Mouse (Mus musculus) Patski (cell line): ENCODE results near the gene Togaram2. TPM values are rescaled to one million over a fixed set of nuclear protein-coding genes. Genes with fewer than 3 reads are reported as not detected.

Source experiments
- ATAC-seq: fragments of 100-300 bp; one replicate; pipeline ENCODE4 v1.8.0; 2021
- CTCF ChIA-PET: fragments of 350-600 bp; sonication (Branson Sonifier 250); formaldehyde crosslinking; loops from one replicate; lab custom pipeline; 2022; ENCODE audit warnings: inconsistent platforms; lab: Charles Lee
- POLR2A ChIA-PET: fragments of 350-600 bp; sonication (Branson Sonifier 250); formaldehyde crosslinking; loops from one replicate; lab custom pipeline; 2022; ENCODE audit warnings: antibody characterized with exemption, inconsistent platforms; lab: Charles Lee
- DNase-seq: peaks from one replicate; pipeline ENCODE4 v3.0.0-alpha.2; 2011; ENCODE audit warnings: low read depth, low spot score
- H3K27me3 ChIP-seq: fragments of 371-371 bp; one replicate; pipeline ENCODE4 v1.5.1; 2021
- CTCF ChIP-seq: fragments of 100-300 bp; IDR thresholded peaks from one replicate; pipeline ENCODE4 v1.5.1; 2021
- in situ Hi-C: fragments of 300-500 bp; cut with MboI; formaldehyde crosslinking; loops from 3 replicates; pipeline ENCODE4 v1.11.1; 2018; ENCODE audit warnings: low pct_unique_long_range_greater_than_20kb, mixed read lengths
- polyA plus RNA-seq: library from polyadenylated mRNA; unstranded; gene quantifications from one replicate; pipeline ENCODE4 v1.2.3, GENCODE M21; 2021

The Togaram2 gene
- polyA plus RNA-seq, 1 experiment from 2014 or later, result 1.8 TPM

DNA sequence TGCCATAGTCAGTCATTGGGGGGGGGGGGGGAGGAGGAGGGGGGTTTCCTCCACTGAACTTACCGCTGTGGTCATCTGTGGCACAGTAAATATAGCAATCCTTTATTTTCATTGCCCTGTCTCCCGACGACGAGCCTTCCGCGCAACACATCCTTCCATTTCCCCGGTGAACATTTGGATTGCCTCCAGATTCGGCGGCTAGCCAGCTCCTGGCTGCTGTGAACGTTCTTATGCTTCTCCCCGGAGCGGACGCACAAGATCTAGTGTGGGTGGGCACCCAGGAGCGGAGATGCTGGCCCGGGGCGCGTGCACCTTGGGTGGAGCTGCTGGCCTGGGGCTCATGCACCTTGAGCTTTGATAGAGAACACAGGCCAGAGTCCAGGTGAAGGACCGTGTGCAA, 1.8 kb downstream of the Togaram2 start:
- no peak for TF ChIP-seq CTCF
- CTCF ChIA-PET, result no interaction called here
- H3K27me3 ChIP-seq, result no peaks in the 10 kb centered on the region
- ATAC-seq, result no peak
- POLR2A ChIA-PET, result no interaction called here
- no peak for DNase-seq
- in situ Hi-C loops, result loop anchor here (25.0 kb wide), 1 partner anchor 562 kb away; no protein-coding TSS in a partner anchor

DNA sequence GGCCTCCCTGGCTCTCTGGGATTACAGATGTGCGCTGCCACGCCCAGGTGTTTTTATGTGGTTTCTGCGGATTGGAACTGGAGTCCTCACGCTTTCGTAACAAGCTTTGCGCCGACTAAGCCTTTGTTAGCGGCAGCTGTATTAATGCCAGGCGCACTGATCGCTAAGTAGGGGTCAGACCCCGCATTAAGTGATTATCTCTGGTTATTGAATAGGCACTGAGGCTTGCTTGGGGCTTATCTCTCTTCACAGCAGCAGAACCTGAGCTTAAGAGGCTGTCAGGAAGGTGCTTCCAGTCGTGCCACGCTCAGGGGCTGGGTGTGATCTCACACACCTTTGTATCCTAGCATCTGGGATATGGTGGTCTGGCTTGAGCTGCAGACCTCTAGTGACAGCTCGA, 8.6 kb downstream of the Togaram2 start:
- ATAC-seq, result no peak
- in situ Hi-C loops, result no loop called here
- DNase-seq, result no peak
- H3K27me3 ChIP-seq, result no peaks in the 10 kb centered on the region
- TF ChIP-seq CTCF, result no peak
- ChIA-PET POLR2A (interaction anchor here (0.5 kb wide), 1 partner anchor 102 kb away, joined by 3 read pairs; no protein-coding TSS in a partner anchor), CTCF (interaction anchor here (1.6 kb wide), 1 partner anchor 10 kb away, joined by 8 read pairs; no protein-coding TSS in a partner anchor)

GRCm38 (mm10) chr17:71682379-71682778, 9.3 kb downstream of the Togaram2 start:
- H3K27me3 ChIP-seq, result no peaks in the 10 kb centered on the region
- ATAC-seq (no peak), DNase-seq (no peak)
- no peak for TF ChIP-seq CTCF
- in situ Hi-C loops, result no loop called here
- POLR2A ChIA-PET, result interaction anchor here (0.5 to 0.6 kb wide), 2 partner anchors 9 to 101 kb away, joined by 3 read pairs; no protein-coding TSS in a partner anchor
- CTCF ChIA-PET, result interaction anchor here (1.6 to 1.7 kb wide), 2 partner anchors 11 kb away, joined by 5 to 8 read pairs; no protein-coding TSS in a partner anchor

DNA sequence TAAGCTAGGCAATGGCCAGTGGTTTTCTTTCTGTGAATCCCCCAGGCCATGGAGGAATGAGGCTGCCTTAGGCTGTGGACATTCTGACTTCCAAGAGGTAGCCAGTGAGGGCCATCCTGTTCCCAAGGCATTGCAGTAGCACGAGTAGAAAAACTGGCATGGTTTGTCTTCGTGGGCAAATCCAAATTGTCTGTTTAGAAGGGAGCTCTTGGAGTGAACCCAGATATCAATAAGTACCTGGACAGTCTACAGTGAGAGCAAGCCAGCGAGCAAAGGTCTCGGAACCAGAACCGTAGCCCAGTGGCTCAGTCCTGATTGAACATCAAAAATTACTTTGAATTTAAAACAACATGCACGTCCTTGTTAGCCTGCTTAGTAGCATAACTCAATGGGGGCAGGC, 10.2 kb downstream of the Togaram2 start:
- ATAC-seq, result no peak
- in situ Hi-C loops, result no loop called here
- POLR2A ChIA-PET, result no interaction called here
- no peak for DNase-seq
- CTCF ChIA-PET, result interaction anchor here (1.7 kb wide), 1 partner anchor 12 kb away, joined by 5 read pairs; no protein-coding TSS in a partner anchor
- no peaks in the 10 kb centered on the region for H3K27me3 ChIP-seq
- TF ChIP-seq CTCF, result no peak

- CTCF ChIA-PET, result interaction anchor here (0.8 to 1.7 kb wide), 2 partner anchors 11 to 13 kb away, joined by 3 to 5 read pairs; partner anchors contain the start of gene Togaram2
- ATAC-seq, result peak; percentile 22
- POLR2A ChIA-PET, result no interaction called here
- peak; percentile 17 for DNase-seq
- no peak for TF ChIP-seq CTCF
- no peaks in the 10 kb centered on the region for H3K27me3 ChIP-seq
- in situ Hi-C loops, result no loop called here
Observed at GRCm38 (mm10) chr17:71684103-71684608, 11.1 kb downstream of the Togaram2 start.

- ChIA-PET CTCF (no interaction called here), POLR2A (no interaction called here)
- no peak for TF ChIP-seq CTCF
- no peak for DNase-seq
- ATAC-seq, result no peak
- in situ Hi-C loops, result no loop called here
- H3K27me3 ChIP-seq, result no peaks in the 10 kb centered on the region
Observed at GRCm38 (mm10) chr17:71687436-71687835, 14.4 kb downstream of the Togaram2 start.

GRCm38 (mm10) chr17:71689903-71690302, 16.8 kb downstream of the Togaram2 start:
- POLR2A ChIA-PET, result interaction anchor here (0.7 kb wide), 1 partner anchor 127 kb away, joined by 4 read pairs; no protein-coding TSS in a partner anchor
- DNase-seq (no peak), ATAC-seq (no peak)
- no peaks in the 10 kb centered on the region for H3K27me3 ChIP-seq
- in situ Hi-C loops, result no loop called here
- CTCF ChIA-PET, result interaction anchor here (1.2 to 1.7 kb wide), 2 partner anchors 14 to 19 kb away, joined by 4 to 6 read pairs; no protein-coding TSS in a partner anchor
- TF ChIP-seq CTCF, result no peak

DNA sequence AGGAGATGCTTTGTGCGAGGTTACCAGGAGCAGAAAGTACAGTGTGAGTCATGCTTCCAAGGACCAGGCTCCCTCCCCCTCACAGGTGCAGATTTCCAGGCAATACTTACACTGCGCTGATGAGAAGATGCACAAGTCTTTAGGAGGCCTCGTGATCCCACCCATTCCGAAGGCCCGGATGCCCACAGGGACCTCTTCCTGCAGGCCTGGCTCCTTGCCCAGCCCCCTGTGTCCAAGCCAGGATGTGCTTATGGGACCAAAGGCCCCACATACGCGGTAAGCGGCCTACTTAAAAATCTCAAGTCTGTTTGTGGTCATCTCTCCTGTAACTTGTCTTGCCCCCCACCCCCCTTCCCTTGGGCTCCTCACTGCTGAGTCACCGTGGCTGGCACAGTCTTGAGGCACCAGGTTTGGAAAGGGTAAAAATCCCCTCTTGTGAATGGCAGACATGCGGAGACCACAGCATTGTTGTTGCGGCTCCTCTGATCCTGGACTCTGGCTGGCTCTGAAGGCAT, 18.4 kb downstream of the Togaram2 start:
- DNase-seq (peak; percentile 73), ATAC-seq (peak; percentile 74)
- in situ Hi-C loops, result no loop called here
- TF ChIP-seq CTCF, result no peak
- ChIA-PET POLR2A (interaction anchor here (0.7 kb wide), 2 partner anchors 9 to 139 kb away, joined by 3 read pairs; no protein-coding TSS in a partner anchor), CTCF (interaction anchor here (1.7 kb wide), 1 partner anchor 20 kb away, joined by 6 read pairs; no protein-coding TSS in a partner anchor)
- no peaks in the 10 kb centered on the region for H3K27me3 ChIP-seq

DNA sequence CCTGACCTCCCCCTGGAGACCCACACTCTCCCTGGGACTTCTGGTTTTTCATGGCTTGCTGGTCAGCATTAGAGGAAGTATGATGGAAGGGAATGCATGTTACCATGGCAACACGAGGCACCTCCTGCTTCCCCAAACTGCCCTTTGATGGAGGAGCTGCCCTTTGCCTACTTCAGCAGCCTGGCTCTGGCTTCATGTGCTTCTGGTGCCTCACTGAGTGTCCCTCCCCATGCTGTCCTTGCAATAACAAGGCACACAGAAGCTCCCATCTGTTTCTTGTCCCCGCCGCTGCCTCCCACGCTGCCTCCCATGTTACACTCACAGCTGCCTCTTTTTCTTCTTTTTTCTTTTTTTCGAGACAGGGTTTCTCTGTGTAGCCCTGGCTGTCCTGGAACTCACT, 20.3 kb downstream of the Togaram2 start:
- DNase-seq, result no peak
- in situ Hi-C loops, result no loop called here
- POLR2A ChIA-PET, result no interaction called here
- H3K27me3 ChIP-seq, result no peaks in the 10 kb centered on the region
- TF ChIP-seq CTCF, result no peak
- CTCF ChIA-PET, result interaction anchor here (1.4 to 1.5 kb wide), 2 partner anchors 12 kb away, joined by 3 to 5 read pairs; no protein-coding TSS in a partner anchor
- ATAC-seq, result no peak

DNA sequence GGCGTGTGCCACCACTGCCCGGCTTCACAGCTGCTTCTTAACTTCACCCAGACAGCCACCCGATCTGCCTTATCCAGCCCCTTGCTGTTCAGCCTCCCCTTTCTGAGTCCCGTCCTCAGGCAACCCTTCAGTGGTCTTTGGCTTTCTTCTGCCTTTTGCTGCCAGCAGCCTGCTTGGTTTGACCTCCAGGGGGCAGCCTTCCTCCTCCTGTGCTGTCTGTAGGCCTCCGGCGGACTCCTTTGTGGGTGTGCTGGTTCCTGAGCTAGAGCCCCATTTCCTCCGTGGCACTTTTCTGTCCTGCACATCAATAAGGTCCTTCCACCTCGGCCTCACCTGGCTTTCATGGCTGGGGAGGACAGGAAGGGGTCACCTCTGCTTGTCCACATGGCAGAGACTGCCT, 20.7 kb downstream of the Togaram2 start:
- no peak for TF ChIP-seq CTCF
- no peaks in the 10 kb centered on the region for H3K27me3 ChIP-seq
- ATAC-seq (no peak), DNase-seq (no peak)
- in situ Hi-C loops, result no loop called here
- CTCF ChIA-PET, result interaction anchor here (1.3 to 1.5 kb wide), 4 partner anchors 11 to 31 kb away, joined by 3 to 5 read pairs (median 4); no protein-coding TSS in a partner anchor
- POLR2A ChIA-PET, result no interaction called here

DNA sequence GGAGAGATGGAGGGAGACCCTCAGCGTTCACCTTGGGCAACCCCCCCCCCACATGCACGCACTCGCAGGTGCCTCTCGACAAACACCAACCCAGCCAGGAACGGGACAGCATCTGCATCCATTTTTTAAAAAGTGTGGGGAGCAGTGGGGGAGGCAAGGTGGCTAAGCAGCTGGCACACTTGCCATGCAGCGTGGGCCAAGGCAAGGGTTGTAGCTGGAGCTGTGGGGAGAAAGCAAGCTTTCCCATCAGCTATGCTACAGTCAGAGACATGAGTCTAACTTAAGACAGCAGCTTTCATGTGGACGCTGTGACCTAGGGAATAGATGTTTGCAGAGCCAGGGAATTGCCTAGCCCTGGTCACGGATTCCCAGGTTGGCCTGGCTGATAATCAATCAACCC, 22.1 kb downstream of the Togaram2 start:
- TF ChIP-seq CTCF, result no peak
- ChIA-PET POLR2A (interaction anchor here (0.5 to 0.7 kb wide), 2 partner anchors 176 to 234 kb away, joined by 3 read pairs; no protein-coding TSS in a partner anchor), CTCF (interaction anchor here (1.2 to 1.4 kb wide), 4 partner anchors 18 to 27 kb away, joined by 3 to 5 read pairs (median 4); partner anchors contain the start of gene Togaram2)

More for the DNA sequence above, 22.1 kb downstream of the Togaram2 start:
- DNase-seq (no peak), ATAC-seq (no peak)
- in situ Hi-C loops, result no loop called here
- H3K27me3 ChIP-seq, result no peaks in the 10 kb centered on the region
